Mouse (Mus musculus) G1E-ER4 (cell line): ENCODE data around the gene Pde4a. TPM values are rescaled to one million over a fixed set of nuclear protein-coding genes. Genes with fewer than 3 reads are reported as not detected.

Experiments
- GATA1 ChIP-seq: IDR thresholded peaks from one replicate; pipeline ENCODE4 v1.8.0; 2012; ENCODE audit warnings: low read length, inconsistent platforms
- polyA plus RNA-seq: library from polyadenylated mRNA; stranded (reverse); fragments of >175 nt; gene quantifications from 2 replicates; pipeline ENCODE4 v1.2.3, GENCODE M21; 2012

Pde4a gene
- polyA plus RNA-seq, 1 experiment = 3.6 TPM

- no peak for TF ChIP-seq GATA1
Observed at GRCm38 (mm10) chr9:21138386-21138785, 27.1 kb upstream of the Pde4a start.

DNA sequence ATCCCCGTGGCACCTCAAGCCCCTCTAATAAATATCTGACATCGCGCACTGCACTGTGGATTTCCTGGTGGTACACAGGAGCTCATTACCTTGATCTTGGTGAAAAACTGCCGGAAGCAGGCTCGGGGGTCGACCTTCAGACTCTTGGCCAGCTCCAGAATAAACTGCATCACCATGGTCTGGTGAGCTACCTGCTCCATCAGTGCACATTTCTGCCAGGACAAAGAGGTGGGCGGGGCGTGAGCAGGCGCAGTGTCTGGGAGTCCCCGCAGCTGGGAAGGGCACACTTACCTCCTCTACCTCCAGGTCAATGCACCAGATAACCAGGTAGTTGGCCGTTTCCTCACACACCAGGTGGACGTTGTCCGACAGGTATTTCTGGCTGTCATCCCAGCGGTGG, 23.6 kb upstream of the Pde4a start:
- no peak for TF ChIP-seq GATA1

GRCm38 (mm10) chr9:21144361-21144760, 21.2 kb upstream of the Pde4a start:
- no peak for TF ChIP-seq GATA1

DNA sequence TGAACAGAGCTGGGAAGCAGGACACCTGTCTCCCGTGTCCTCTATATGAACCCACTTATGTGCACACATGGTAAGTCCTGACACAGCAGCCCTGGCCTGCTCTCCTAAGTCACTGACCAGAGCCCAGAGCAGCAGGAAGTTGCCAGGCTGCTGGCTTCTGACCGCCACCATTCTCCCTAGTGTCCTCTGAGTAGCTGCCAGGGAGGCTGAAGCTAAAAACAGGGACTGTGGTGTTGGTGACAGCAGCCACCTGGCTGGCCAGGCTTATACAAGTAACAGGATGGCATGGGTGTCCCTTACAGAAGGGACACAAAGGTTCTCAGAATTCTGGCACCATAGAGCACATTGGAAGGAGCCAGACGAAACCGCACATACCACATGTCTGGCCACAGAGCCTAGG, 20.1 kb upstream of the Pde4a start:
- no peak for TF ChIP-seq GATA1

GRCm38 (mm10) chr9:21146722-21147121, 18.8 kb upstream of the Pde4a start:
- no peak for TF ChIP-seq GATA1

GRCm38 (mm10) chr9:21148427-21148826, 17.1 kb upstream of the Pde4a start:
- TF ChIP-seq GATA1 = no peak

DNA sequence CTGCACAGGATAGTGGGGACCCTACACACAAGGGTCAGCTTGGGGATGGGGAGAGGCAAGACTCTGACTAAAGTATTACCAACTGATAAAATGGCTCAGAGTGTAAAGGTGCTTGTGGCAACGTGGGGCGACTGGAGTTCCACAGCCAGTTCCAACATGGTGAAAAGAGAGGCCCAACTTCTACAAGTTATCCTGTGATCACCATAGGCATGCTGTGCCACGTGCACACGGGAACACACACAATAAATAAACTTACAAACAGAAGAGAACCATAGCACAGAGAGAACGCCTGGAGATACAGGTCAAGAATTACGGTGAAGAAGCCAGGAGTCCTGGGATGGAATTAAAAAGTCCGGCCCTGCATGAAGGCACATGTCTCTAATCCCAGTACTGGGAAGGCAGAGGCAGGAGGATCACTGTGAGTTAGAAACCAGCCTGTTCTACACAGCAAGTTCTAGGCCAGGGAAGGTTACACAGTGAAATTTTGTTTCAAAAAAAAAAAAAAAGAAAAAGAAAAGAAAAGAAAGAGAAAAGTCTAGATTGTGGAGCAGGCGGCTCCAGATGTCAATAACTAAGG, 16.3 kb upstream of the Pde4a start:
- no peak for TF ChIP-seq GATA1

GRCm38 (mm10) chr9:21149654-21150419, 15.7 kb upstream of the Pde4a start, which contains the start of gene Cdc37:
Cdc37 (minus strand) TSS chr9:21149982.
- TF ChIP-seq GATA1 = no peak

DNA sequence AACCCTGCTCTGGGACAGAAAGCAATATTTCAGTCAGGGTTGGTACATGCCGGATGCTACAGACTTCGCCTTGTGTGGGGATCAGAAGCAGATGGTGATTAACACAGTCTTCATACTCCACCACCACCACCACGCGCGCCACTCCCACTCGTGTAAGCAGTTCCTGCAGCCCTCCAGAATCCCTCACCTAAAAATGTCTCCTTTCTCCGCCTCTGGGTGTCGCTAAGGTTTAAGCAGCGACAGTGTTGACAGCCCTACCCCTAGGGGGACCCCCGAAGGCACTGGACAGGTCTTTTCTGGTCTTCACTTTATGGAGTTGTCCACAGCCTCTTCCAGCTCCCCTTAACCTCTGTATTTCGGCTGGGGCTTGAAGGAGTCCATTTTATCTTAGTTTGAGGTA, 12.8 kb upstream of the Pde4a start:
- no peak for TF ChIP-seq GATA1

DNA sequence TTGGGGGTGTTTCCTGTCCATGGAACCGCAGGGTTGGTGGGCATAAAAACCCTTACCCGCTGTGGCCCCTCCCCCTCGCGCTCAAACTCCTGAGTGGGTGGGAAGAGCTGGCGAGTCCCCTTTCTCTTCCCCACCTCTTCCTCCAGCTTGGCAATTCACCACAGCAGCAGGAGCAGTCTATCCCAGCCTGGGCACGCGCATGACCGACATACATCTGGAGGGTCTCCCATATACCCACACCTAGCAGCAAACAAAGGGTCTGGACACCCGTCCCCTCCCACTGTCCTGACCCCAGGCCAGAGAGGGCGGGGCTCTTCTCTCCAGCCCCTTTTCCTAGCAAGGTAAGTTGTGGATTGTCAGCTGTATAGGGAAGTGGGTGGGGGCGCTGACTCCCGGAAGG, 12.2 kb upstream of the Pde4a start:
- no peak for TF ChIP-seq GATA1

DNA sequence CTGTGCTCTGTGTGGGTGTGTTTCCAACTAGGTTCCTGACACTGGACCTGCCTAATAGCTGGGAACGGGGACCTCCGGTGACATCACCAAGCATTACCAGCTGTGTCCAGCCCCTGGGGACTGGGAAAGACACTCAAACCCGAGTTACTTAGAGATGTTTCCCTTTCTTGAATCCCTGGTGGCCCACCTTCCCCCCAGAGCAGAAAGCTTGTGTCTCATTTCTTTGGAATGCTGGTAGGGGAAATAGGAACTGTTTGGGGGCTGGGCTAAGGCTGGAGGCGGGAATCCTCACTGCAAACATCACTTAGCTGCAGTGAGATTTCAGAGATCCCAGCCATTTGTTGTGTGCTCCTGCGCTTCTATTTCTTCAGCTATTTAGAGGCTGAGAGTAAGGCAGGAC, 11.7 kb upstream of the Pde4a start:
- TF ChIP-seq GATA1 = no peak

DNA sequence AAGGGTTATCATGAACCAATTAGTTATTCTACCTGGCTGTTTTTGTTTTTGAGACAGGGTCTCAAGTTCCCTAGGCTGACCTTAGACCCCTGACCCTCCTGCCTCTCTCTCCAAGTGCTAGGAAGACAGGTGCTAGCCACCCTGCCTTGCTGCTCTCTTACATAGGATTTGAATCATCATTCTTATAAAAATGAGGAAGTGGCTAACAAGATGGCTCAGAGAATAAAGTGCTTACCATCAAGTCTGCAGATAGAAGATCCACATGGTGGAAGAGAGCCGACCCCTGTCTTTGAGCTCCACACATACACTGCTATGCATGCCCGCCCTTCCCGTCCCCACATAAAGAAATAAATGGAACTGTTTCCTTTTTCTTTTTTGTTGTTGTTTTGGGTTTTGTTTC, 10.7 kb upstream of the Pde4a start:
- TF ChIP-seq GATA1 = no peak

GRCm38 (mm10) chr9:21161209-21161909, 4.2 kb upstream of the Pde4a start:
- no peak for TF ChIP-seq GATA1

DNA sequence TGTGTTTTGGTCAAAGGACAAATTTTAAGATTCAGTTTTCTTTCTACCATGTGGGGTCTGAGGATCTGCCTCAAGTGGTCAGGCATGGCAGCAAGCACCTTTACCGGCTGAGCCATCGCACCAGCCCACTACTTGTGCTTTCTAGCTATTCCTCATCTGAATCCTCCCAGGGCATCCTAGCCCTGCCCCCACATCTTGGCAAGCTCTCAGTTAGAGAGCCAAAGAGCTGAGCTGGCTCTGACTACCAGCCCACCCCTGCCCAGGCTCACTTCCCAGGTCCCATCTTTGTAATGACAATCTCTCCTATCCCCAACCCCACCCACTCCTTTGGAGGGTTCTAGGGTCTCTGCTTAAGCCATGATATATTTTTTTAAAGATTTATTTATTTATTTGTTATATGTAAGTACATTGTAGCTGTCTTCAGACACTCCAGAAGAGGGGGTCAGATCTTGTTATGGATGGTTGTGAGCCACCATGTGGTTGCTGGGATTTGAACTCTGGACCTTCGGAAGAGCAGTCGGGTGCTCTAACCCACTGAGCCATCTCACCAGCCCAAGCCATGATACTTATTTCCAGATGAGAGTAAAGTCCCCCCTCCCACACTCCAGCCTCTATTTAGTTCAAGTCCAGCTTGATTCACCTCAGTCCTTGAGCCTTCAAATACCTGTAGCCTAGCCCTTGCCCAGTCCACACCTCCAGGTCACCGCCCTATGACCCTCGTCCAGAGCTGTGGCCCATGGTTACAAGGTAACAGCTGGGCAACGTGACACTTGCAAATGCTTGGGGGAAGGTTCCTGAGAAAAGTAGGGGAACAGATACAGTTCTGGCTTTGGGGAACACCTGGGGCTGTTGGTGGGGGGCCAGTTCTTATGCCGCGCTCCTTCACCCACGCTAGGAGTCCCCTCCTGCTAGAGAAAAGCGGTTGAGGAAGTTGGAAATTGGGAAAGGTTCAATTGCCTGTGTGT, 2.1 kb upstream of the Pde4a start:
- no peak for TF ChIP-seq GATA1

DNA sequence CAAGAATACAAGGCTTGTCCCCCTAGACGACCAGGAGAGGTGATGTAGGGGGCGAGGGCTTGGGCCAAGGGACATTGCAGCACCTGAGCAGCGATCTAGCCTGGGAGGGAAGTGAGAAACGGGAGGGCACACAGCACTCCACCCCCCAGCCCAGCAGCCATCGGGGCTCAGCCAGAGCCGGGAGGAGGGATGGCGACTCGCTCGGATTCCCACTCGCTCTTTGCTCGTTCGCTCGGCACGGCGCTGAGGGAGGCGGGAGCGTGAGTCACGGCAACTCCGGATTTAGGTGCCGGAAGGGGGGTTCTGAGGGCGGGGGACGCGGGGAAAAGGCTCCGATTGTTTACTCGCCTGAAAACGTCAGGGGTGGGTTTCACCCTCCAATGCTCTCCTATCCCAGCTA, 1.4 kb upstream of the Pde4a start:
- no peak for TF ChIP-seq GATA1

- no peak for TF ChIP-seq GATA1
Observed at GRCm38 (mm10) chr9:21165952-21166451, 488 bp downstream of the Pde4a start.
